Mouse (Mus musculus) heart, embryonic 15.5 days (tissue): Measurements from ENCODE around the gene Gm10974. TPM values are rescaled to one million over a fixed set of nuclear protein-coding genes. Genes with fewer than 3 reads are reported as not detected.

Experiments used
- ATAC-seq: fragments of 200-750 bp; cut with Nextera tagmentation; replicated peaks from 2 replicates; pipeline ENCODE4 v1.8.0; 2017; ENCODE audit warnings: low read depth, moderate TSS enrichment; ENCODE audit not compliant: insufficient number of reproducible peaks, insufficient read depth, low FRiP score
- H3K27ac ChIP-seq: fragments of 300-500 bp; sonication (generic); 2 replicates; pipeline ENCODE4 v1.5.1; 2015; ENCODE audit warnings: mild to moderate bottlenecking, inconsistent platforms
- H3K27me3 ChIP-seq: fragments of 300-500 bp; sonication (generic); 2 replicates; pipeline ENCODE4 v1.6.1; 2015; ENCODE audit warnings: inconsistent platforms
- H3K36me3 ChIP-seq: fragments of 300-500 bp; sonication (generic); 2 replicates; pipeline ENCODE4 v1.6.1; 2015; ENCODE audit warnings: mild to moderate bottlenecking, inconsistent platforms
- H3K4me1 ChIP-seq: fragments of 300-500 bp; sonication (generic); replicated peaks from 2 replicates; pipeline ENCODE4 v1.6.1; 2015; ENCODE audit warnings: inconsistent platforms
- H3K4me2 ChIP-seq: fragments of 300-500 bp; sonication (generic); 2 replicates; pipeline ENCODE4 v1.6.1; 2015; ENCODE audit warnings: inconsistent platforms, mild to moderate bottlenecking, moderate library complexity
- H3K4me3 ChIP-seq: fragments of 300-500 bp; sonication (generic); 2 replicates; pipeline ENCODE4 v1.5.1; 2015; ENCODE audit warnings: mild to moderate bottlenecking, inconsistent platforms
- H3K9ac ChIP-seq: fragments of 300-500 bp; sonication (generic); 2 replicates; pipeline ENCODE4 v1.6.1; 2015; ENCODE audit warnings: mild to moderate bottlenecking, inconsistent platforms
- H3K9me3 ChIP-seq: fragments of 300-500 bp; sonication (generic); replicated peaks from 2 replicates; pipeline ENCODE4 v1.6.1; 2016; ENCODE audit warnings: inconsistent platforms
- WGBS: fragments of 180-500 bp; shearing (Covaris S2); methylation state at CpG from one replicate; pipeline ENCODE4 v1.1.7; 2015; ENCODE audit warnings: mixed read lengths; 5-methylcytosine and 5-hydroxymethylcytosine counted together
- polyA plus RNA-seq: library from polyadenylated mRNA; unstranded; fragments of >200 nt; fragmentation: Nextera tagmentation; extraction: Ambion mirVana; gene quantifications from 2 replicates; pipeline ENCODE4 v1.2.1, GENCODE M21; 2015

Gm10974 gene
- polyA plus RNA-seq, 1 experiment from 2014 or later: not detected

DNA sequence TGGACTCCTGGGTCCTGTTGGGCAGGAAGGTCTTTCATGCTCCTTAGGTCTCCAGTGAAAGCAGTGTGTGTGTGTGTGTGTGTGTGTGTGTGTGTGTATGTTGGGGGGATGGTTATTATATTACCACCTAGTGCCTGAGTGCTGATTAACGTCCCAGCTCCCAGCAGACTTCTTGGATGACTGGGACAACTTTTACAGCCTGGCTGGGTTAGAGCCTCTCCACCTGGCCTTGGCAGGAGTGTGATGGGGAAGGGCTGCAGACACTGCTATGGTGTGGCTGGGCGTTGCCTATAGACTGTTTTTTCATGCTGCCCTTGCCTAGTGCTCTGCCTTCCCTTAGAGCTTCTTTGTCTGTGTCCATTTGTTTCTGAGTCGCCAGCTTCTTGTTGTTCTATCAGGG is 25.7 kb upstream of the Gm10974 start:
- ATAC-seq: no peak
- Histone ChIP-seq H3K27me3 (no peaks in the 10 kb centered on the region), H3K9ac (no peak overlapping the region), H3K4me2 (no peak overlapping the region), H3K4me3 (no peak overlapping the region), H3K9me3 (no peaks in the 10 kb centered on the region), H3K36me3 (no peaks in the 10 kb centered on the region), H3K4me1 (peaks cover 14% of the 10 kb centered on the region), H3K27ac (peak overlapping the region; percentile 38)
- 37% methylated on average over 3 of the region's 3 CpGs for WGBS

DNA sequence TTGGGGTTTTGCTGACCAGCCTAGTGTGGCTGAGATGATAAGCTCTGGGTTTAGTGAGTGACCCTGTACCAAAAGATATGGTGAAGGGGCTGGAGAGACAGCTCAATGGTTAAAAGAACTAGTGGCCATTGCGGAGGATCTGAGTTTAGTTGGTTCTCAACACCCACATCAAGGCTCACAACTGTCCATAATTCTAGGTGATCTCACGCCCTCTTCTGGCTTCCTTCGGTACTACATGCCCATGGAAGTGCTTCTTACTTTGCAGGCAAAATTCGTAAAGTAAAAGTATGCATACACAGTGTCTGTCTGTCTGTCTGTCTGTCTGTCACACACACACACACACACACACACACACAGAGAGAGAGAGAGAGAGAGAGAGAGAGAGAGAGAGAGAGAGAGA is 23.4 kb upstream of the Gm10974 start:
- H3K4me2 ChIP-seq: no peak overlapping the region
- no peak overlapping the region for H3K27ac ChIP-seq
- H3K4me1 ChIP-seq: peaks cover 14% of the 10 kb centered on the region
- H3K36me3 ChIP-seq: no peaks in the 10 kb centered on the region
- H3K9ac ChIP-seq: no peak overlapping the region
- no peaks in the 10 kb centered on the region for H3K27me3 ChIP-seq
- WGBS: 38% methylated on average over 4 of the region's 4 CpGs
- ATAC-seq: no peak
- no peaks in the 10 kb centered on the region for H3K9me3 ChIP-seq
- no peak overlapping the region for H3K4me3 ChIP-seq

DNA sequence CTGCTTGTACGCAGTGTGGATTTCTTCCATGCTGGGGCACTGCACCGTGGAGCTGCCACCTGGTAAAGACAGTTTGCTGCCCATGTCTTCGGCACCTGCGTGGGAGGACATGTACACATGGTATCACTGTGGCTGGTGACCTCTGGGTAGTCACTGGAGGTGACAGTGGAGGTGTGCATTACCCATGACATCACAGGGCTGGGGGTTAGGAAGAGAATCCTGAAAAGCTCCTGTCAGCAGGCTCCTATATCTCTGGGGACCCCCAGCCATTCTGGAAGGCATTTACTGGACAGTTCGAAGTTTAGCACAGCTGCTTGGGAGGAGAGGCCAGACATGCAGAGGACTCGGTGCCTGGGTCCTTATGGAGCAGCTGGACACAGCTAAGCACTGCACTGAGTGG is 22.9 kb upstream of the Gm10974 start:
- Histone ChIP-seq H3K27me3 (no peaks in the 10 kb centered on the region), H3K36me3 (no peaks in the 10 kb centered on the region), H3K27ac (no peak overlapping the region), H3K4me2 (no peak overlapping the region), H3K4me3 (no peak overlapping the region), H3K4me1 (peaks cover 14% of the 10 kb centered on the region), H3K9me3 (no peaks in the 10 kb centered on the region), H3K9ac (no peak overlapping the region)
- 73% methylated on average over 6 of the region's 6 CpGs for WGBS
- ATAC-seq: no peak

DNA sequence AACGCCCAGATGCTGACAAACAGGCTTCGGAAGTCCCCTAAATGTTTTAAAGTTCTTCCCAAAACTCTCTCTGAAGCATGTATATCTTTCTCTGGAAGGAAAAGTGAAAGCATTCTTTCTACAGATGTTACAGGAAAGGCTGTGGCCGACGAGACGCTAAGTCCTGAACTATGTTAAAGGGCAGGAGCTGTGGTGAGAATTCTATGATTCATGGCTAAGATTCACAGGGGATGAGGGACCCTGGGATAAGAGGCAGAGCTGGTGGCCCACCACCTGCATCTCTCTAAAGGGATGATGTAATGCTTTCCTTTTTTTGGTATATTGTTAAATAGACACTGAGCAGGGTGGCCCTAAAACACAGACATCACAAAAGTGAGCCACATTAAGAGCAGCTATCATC is 22.4 kb upstream of the Gm10974 start:
- no peaks in the 10 kb centered on the region for H3K9me3 ChIP-seq
- WGBS: 71% methylated on average over 5 of the region's 5 CpGs
- H3K9ac ChIP-seq: no peak overlapping the region
- no peaks in the 10 kb centered on the region for H3K36me3 ChIP-seq
- H3K4me3 ChIP-seq: no peak overlapping the region
- H3K27me3 ChIP-seq: no peaks in the 10 kb centered on the region
- H3K4me1 ChIP-seq: peaks cover 14% of the 10 kb centered on the region
- ATAC-seq: no peak
- no peak overlapping the region for H3K4me2 ChIP-seq
- H3K27ac ChIP-seq: no peak overlapping the region

DNA sequence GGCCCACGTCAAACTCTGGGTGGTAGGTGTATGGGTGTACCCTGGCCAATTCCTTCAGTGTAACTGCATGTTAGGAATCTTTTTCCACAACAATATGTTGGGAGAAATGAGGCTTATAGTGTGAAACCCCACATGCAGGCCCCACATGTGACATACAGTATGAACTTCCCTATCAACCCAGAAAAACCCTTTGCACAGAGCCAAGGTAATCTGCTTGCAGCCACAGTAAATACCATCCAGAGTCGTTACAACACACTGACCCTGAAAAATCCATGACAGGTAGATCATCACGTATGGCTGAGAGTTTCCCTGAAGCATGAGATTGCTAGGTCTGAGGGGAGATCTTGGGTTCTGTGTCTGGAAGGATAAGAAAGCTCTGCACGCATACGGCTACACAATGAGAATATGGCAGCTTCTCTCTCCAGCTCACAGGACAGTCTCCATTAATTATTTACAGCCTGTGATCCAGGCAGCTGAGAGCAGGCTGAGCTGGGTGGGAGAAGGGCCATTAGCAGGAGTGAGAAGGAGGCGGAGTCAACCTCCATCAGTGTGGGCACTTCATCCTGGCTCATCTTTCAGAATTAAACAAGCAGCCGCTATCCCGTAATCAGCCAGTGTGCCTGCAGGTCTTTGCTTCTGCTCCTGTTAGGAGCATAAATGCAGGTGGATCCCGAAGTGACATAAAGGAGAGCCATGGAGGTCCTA is 18.6 kb upstream of the Gm10974 start:
- Histone ChIP-seq H3K36me3 (no peaks in the 10 kb centered on the region), H3K9ac (no peak overlapping the region), H3K4me3 (no peak overlapping the region), H3K9me3 (no peaks in the 10 kb centered on the region), H3K27me3 (no peaks in the 10 kb centered on the region), H3K27ac (no peak overlapping the region), H3K4me1 (no peaks in the 10 kb centered on the region), H3K4me2 (no peak overlapping the region)
- WGBS: 64% methylated on average over 9 of the region's 9 CpGs
- no peak for ATAC-seq

DNA sequence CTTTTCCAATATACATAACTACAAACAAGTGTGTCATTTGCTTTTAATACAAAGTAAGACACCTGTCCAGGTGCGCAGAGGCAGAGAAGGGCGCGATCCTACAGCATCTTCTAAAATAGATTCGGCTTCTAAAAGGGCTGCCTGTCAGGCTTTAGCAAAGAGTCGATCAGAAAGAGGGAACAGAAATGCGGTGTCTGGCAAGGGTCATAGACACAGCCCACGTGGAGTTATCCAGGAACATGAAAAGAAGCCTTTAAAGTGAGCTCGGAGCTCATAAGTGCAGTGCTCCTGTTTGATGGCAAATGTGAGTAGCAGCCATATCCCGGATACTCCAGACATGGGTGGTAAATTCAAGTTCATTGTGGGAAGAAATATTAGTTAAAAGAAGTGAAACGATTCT is 17.1 kb upstream of the Gm10974 start:
- H3K27me3 ChIP-seq: no peaks in the 10 kb centered on the region
- H3K27ac ChIP-seq: no peak overlapping the region
- 82% methylated on average over 10 of the region's 10 CpGs for WGBS
- no peaks in the 10 kb centered on the region for H3K9me3 ChIP-seq
- H3K9ac ChIP-seq: no peak overlapping the region
- H3K4me3 ChIP-seq: no peak overlapping the region
- no peak for ATAC-seq
- no peaks in the 10 kb centered on the region for H3K36me3 ChIP-seq
- H3K4me1 ChIP-seq: no peaks in the 10 kb centered on the region
- no peak overlapping the region for H3K4me2 ChIP-seq

DNA sequence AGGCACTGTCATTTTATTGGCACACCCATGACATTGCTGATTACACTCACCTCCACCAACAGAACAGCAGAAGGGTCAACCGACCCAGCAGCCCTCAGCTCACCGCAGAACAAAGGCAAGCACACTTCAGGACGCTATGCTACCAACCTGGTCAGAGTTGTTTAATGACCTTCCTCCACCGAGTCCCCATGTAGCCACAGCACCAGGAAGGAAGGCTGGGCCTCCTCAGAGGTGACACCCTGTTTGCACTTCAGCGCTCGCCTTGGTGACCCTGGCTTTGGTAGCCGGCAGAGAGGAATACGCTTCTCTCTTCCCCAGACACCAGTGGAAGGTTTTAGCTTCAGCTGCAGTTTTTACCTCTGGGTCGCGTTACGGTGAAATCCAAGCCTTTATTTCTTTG is 16.0 kb upstream of the Gm10974 start:
- Histone ChIP-seq H3K4me1 (no peaks in the 10 kb centered on the region), H3K4me3 (no peak overlapping the region), H3K27me3 (no peaks in the 10 kb centered on the region), H3K27ac (no peak overlapping the region), H3K9ac (no peak overlapping the region), H3K36me3 (no peaks in the 10 kb centered on the region), H3K9me3 (no peaks in the 10 kb centered on the region), H3K4me2 (no peak overlapping the region)
- no peak for ATAC-seq
- 51% methylated on average over 11 of the region's 11 CpGs for WGBS

DNA sequence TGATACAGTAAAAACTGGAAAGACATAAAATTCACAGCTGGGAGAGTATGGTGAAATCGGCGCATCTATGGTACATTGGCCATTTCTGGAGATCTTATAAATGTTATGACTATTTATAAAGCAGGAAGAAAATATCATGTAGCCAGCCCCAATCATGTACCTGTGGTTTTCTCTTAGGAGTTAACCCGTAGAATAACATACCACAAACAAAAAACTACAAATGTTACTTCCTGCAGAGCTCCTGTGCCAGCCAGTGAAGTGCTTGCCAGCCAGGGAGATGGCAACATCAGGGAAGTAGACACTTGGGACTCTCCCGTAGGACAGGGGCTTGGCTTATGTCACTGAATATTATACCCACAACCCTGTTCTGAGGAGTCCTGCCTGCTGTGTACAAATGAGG is 14.6 kb upstream of the Gm10974 start:
- no peaks in the 10 kb centered on the region for H3K9me3 ChIP-seq
- WGBS: 85% methylated on average over 4 of the region's 4 CpGs
- H3K27ac ChIP-seq: no peak overlapping the region
- no peak overlapping the region for H3K9ac ChIP-seq
- no peak overlapping the region for H3K4me3 ChIP-seq
- no peaks in the 10 kb centered on the region for H3K27me3 ChIP-seq
- ATAC-seq: no peak
- H3K4me2 ChIP-seq: no peak overlapping the region
- no peaks in the 10 kb centered on the region for H3K4me1 ChIP-seq
- no peaks in the 10 kb centered on the region for H3K36me3 ChIP-seq

DNA sequence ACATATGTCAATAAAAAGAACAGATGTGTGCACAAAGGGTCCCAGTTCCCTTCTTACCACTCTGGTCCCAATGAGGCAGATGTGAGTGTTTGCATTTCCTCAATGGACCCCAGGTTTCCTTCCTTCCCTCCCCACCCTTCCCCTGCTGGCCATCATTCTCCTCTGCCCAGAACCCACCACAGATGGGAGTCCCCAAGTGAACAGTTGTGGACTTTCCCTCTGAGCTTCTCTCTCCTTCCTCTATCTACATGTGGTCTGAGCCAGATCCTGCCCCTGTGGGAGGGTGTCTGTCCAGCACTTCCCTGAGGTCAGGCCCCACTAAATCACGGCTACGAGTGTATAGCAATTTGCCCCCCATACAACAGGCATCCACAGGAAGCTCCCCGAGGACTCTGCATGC is 10.8 kb upstream of the Gm10974 start:
- ATAC-seq: no peak
- Histone ChIP-seq H3K27ac (no peak overlapping the region), H3K4me3 (no peak overlapping the region), H3K9me3 (no peaks in the 10 kb centered on the region), H3K36me3 (no peaks in the 10 kb centered on the region), H3K4me2 (no peak overlapping the region), H3K27me3 (no peaks in the 10 kb centered on the region), H3K9ac (no peak overlapping the region), H3K4me1 (no peaks in the 10 kb centered on the region)
- 61% methylated on average over 3 of the region's 3 CpGs for WGBS

DNA sequence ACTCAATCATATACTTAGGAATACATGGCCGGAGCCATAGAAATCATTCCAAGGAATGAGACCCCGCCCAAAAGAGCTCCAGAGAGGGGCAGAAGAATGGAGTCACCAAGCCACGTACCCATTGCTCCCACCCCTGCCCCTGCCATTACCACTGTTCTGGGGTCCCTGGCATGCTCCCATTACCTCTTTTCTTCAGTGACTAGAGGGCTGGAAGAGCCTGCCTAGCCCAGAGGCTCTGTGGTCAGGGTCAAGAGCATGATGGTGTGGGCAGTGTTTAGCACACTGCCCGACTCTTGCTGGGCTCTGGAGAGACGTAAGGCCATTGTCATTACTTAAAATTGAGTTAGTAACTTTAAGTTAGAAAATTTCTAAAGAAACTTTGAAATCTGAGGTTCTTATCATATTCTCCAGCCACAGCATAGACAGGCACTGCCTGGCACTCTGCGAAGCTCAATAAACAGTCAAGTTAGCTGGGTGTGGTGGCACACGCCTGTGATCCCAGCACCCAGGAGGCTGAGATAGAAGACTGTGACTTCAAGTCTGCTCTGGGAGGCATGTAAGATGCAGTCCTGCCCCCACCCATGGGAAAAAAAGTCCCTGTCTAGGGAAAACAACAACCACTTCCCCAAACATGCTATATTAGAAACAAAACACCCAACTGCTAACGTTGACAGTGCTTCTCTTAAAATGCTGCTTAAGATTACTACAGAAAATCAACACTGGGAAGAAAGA is 9.7 kb upstream of the Gm10974 start:
- H3K9ac ChIP-seq: no peak overlapping the region
- H3K27ac ChIP-seq: no peak overlapping the region
- H3K4me3 ChIP-seq: no peak overlapping the region
- no peak overlapping the region for H3K4me2 ChIP-seq
- H3K36me3 ChIP-seq: no peaks in the 10 kb centered on the region
- no peaks in the 10 kb centered on the region for H3K27me3 ChIP-seq
- H3K9me3 ChIP-seq: no peaks in the 10 kb centered on the region
- WGBS: 81% methylated on average over 8 of the region's 8 CpGs
- no peak for ATAC-seq
- no peaks in the 10 kb centered on the region for H3K4me1 ChIP-seq

DNA sequence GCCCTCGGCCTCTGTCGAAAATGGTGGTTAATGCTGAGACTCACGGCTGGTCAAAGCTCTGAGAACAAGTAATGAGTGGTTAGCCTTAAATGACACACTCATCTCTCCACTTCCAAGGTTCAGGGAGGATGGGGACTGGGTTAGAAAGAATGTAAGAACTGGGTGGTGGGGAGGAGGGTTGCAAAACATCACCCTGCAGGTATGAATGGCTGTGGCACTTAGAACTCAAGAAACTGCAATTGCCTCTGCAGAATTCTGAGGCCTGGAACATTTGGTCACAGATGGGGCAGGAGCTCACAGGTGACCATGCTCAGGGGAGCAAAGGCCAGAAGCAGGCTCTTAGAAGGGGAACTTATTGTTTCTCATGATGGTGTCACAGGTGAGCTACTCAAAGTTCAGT is 7.2 kb upstream of the Gm10974 start:
- no peaks in the 10 kb centered on the region for H3K27me3 ChIP-seq
- no peak overlapping the region for H3K4me2 ChIP-seq
- H3K27ac ChIP-seq: no peak overlapping the region
- no peaks in the 10 kb centered on the region for H3K4me1 ChIP-seq
- H3K9ac ChIP-seq: no peak overlapping the region
- WGBS: 89% methylated on average over 3 of the region's 3 CpGs
- H3K4me3 ChIP-seq: no peak overlapping the region
- ATAC-seq: no peak
- peaks cover 8% of the 10 kb centered on the region; the same call in 1 of the 2 replicates for H3K9me3 ChIP-seq
- H3K36me3 ChIP-seq: no peaks in the 10 kb centered on the region; the same call in 1 of the 2 replicates

DNA sequence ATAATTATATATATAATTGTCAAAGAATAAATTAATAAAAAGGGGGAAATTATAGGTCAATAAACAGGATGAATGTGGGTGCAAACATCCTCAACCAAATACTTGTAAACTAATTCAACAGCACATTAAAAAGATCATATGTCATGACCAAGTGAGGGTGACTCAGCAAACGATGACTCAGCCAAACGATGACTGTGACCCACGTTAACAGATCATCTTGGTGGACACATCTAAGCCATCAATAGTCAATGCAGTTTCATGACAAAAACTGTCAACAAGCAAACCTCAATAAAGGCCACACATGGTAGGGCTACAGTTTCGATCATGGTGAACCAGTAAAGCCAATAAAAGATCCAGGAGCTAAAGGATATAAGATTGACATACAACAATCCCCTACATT is 6.7 kb upstream of the Gm10974 start:
- no peak overlapping the region for H3K4me3 ChIP-seq
- H3K36me3 ChIP-seq: no peaks in the 10 kb centered on the region; the same call in 1 of the 2 replicates
- ATAC-seq: no peak
- no peak overlapping the region for H3K9ac ChIP-seq
- H3K9me3 ChIP-seq: peaks cover 8% of the 10 kb centered on the region; the same call in 1 of the 2 replicates
- H3K4me2 ChIP-seq: no peak overlapping the region
- no peak overlapping the region for H3K27ac ChIP-seq
- no peaks in the 10 kb centered on the region for H3K4me1 ChIP-seq
- WGBS: 82% methylated on average over 4 of the region's 4 CpGs
- H3K27me3 ChIP-seq: no peaks in the 10 kb centered on the region
